Mouse (Mus musculus): ENCODE measurements around the gene Tspan17. TPM values are rescaled to one million over a fixed set of nuclear protein-coding genes. Genes with fewer than 3 reads are reported as not detected.

Tspan17 gene
- polyA plus RNA-seq (2012; rRNA removed), result 10.0 and 12.6 TPM in 2 replicates

DNA sequence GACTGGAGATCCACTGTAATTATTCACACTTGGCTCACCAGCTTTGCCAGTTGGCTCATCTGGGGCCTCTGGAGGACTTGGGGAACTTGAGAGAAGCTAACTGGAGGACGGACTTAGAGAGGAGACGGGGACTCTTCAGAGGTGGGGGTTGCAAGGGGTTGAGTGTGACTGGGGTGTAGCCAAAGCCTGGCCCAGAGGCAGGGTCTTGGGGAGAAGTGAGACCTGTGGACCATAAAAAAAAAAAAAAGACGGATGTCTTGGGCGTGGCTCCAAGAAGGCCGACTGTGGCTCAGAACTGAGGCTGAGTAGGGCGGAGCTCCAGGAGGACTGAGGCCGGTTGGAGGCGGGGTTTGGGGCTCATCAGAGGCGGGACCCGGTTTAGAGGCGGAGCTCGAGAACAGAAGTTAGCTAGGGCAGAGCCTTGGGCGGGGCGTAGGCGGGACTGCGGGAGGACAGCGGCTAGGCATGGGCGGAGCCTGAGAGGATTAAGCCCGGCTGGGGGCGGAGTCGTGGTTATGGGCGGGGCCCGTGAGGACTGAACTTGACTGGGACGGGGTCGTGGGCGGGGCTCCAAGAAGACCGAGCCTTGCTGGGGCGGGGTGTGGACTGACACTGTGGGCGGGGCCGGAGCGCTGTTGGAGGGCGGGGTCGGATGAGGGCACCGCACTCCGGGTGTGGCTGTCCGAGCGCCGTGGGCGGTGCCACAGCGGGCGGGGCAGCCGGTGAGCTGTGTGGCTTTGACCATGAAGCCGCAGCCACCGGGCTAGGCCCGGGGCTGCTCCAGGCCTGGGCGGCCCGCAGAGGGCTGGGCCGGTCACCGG lies at the start of gene Tspan17:
Gene Tspan17, plus strand, starts transcription at position 638 of the 821 bp plus-strand sequence.
- Histone ChIP-seq H3K4me1 (ENCODE audit: control insufficient read depth, insufficient read depth, low read length) (peaks cover 5% of the 10 kb centered on the region; the same call in 1 of the 2 replicates), H3K27me3 (replicated peaks; ENCODE audit: control insufficient read depth, insufficient read depth, low read length) (no peaks in the 10 kb centered on the region), H3K27ac (ENCODE audit: insufficient read depth, low read depth, low read length) (no peak within 1 kb of the TSS), H3K4me3 (ENCODE audit: insufficient read depth, low read depth, low read length) (peak within 1 kb of the TSS; percentile 60), H3K36me3 (ENCODE audit: control insufficient read depth, insufficient read depth, low read length) (no peaks in the 10 kb centered on the region)
- DNase-seq, result peak; percentile 98
- WGBS, result 2% methylated on average over 49 of the region's 49 CpGs
- TF ChIP-seq CTCF (conservative IDR thresholded peaks at IDR 0.05; ENCODE audit: insufficient read depth, insufficient read length, low read depth, low read length) (no peak), POLR2A (IDR thresholded peaks at IDR 0.05; ENCODE audit: low read depth, low read length) (no peak)

- Histone ChIP-seq H3K36me3 (ENCODE audit: control insufficient read depth, insufficient read depth, low read length) (no peaks in the 10 kb centered on the region), H3K27ac (ENCODE audit: insufficient read depth, low read depth, low read length) (no peak overlapping the region), H3K4me3 (ENCODE audit: insufficient read depth, low read depth, low read length) (no peak overlapping the region), H3K27me3 (replicated peaks; ENCODE audit: control insufficient read depth, insufficient read depth, low read length) (no peaks in the 10 kb centered on the region), H3K4me1 (ENCODE audit: control insufficient read depth, insufficient read depth, low read length) (no peaks in the 10 kb centered on the region)
- no peak for DNase-seq
- 37% methylated on average over 6 of the region's 6 CpGs for whole genome bisulfite sequencing
- TF ChIP-seq CTCF (conservative IDR thresholded peaks at IDR 0.05; ENCODE audit: insufficient read depth, insufficient read length, low read depth, low read length) (no peak), POLR2A (IDR thresholded peaks at IDR 0.05; ENCODE audit: low read depth, low read length) (no peak)
These were observed 43.1 kb upstream of the Tspan17 start for GRCm38 (mm10) chr13:54746110-54746509.

GRCm38 (mm10) chr13:54746896-54747295 lies 42.3 kb upstream of the Tspan17 start:
- H3K27ac ChIP-seq (ENCODE audit: insufficient read depth, low read depth, low read length), result no peak overlapping the region
- H3K27me3 ChIP-seq (replicated peaks; ENCODE audit: control insufficient read depth, insufficient read depth, low read length), result no peaks in the 10 kb centered on the region
- H3K36me3 ChIP-seq (ENCODE audit: control insufficient read depth, insufficient read depth, low read length), result no peaks in the 10 kb centered on the region
- H3K4me1 ChIP-seq (ENCODE audit: control insufficient read depth, insufficient read depth, low read length), result no peaks in the 10 kb centered on the region
- no peak for TF ChIP-seq POLR2A (IDR thresholded peaks at IDR 0.05; ENCODE audit: low read depth, low read length)
- TF ChIP-seq CTCF (conservative IDR thresholded peaks at IDR 0.05; ENCODE audit: insufficient read depth, insufficient read length, low read depth, low read length), result no peak
- no peak for DNase-seq
- 43% methylated on average over 10 of the region's 10 CpGs for WGBS
- H3K4me3 ChIP-seq (ENCODE audit: insufficient read depth, low read depth, low read length), result no peak overlapping the region

DNA sequence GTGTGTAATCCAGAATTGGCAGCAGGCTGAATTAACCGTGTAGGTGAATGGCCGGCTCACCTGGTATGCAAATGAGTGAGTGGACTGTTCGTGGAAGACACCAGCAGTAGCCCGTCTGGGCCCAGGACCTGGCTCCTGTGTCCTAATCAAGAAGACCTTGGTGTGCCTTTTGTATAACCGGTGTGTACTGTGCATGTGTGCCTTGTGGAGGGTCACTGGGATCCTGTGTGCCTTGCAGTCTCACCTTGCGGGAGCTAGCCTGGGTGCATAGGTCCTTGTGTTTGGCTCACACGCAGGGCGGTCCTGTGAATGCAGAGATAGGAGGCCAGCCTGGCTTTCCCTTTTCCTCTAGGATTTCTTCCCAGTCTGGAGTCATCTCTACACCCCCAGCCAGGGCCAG lies 41.0 kb upstream of the Tspan17 start:
- Histone ChIP-seq H3K36me3 (ENCODE audit: control insufficient read depth, insufficient read depth, low read length) (no peaks in the 10 kb centered on the region), H3K4me1 (ENCODE audit: control insufficient read depth, insufficient read depth, low read length) (no peaks in the 10 kb centered on the region), H3K27ac (ENCODE audit: insufficient read depth, low read depth, low read length) (no peak overlapping the region), H3K27me3 (replicated peaks; ENCODE audit: control insufficient read depth, insufficient read depth, low read length) (no peaks in the 10 kb centered on the region), H3K4me3 (ENCODE audit: insufficient read depth, low read depth, low read length) (no peak overlapping the region)
- no peak for DNase-seq
- 79% methylated on average over 8 of the region's 8 CpGs for WGBS
- TF ChIP-seq CTCF (conservative IDR thresholded peaks at IDR 0.05; ENCODE audit: insufficient read depth, insufficient read length, low read depth, low read length) (no peak), POLR2A (IDR thresholded peaks at IDR 0.05; ENCODE audit: low read depth, low read length) (no peak)

GRCm38 (mm10) chr13:54748721-54749060 lies 40.5 kb upstream of the Tspan17 start:
- H3K36me3 ChIP-seq (ENCODE audit: control insufficient read depth, insufficient read depth, low read length), result no peaks in the 10 kb centered on the region
- H3K4me1 ChIP-seq (ENCODE audit: control insufficient read depth, insufficient read depth, low read length), result no peaks in the 10 kb centered on the region
- WGBS, result 47% methylated on average over 10 of the region's 10 CpGs
- no peak for DNase-seq
- H3K27me3 ChIP-seq (replicated peaks; ENCODE audit: control insufficient read depth, insufficient read depth, low read length), result no peaks in the 10 kb centered on the region
- no peak for TF ChIP-seq CTCF (conservative IDR thresholded peaks at IDR 0.05; ENCODE audit: insufficient read depth, insufficient read length, low read depth, low read length)
- TF ChIP-seq POLR2A (IDR thresholded peaks at IDR 0.05; ENCODE audit: low read depth, low read length), result no peak
- no peak overlapping the region for H3K27ac ChIP-seq (ENCODE audit: insufficient read depth, low read depth, low read length)
- no peak overlapping the region for H3K4me3 ChIP-seq (ENCODE audit: insufficient read depth, low read depth, low read length)

- WGBS, result 3% methylated on average over 91 of the region's 100 CpGs
- no peak overlapping the region for H3K27ac ChIP-seq (ENCODE audit: insufficient read depth, low read depth, low read length)
- H3K36me3 ChIP-seq (ENCODE audit: control insufficient read depth, insufficient read depth, low read length), result no peaks in the 10 kb centered on the region
- no peak for TF ChIP-seq POLR2A (IDR thresholded peaks at IDR 0.05; ENCODE audit: low read depth, low read length)
- no peak for TF ChIP-seq CTCF (conservative IDR thresholded peaks at IDR 0.05; ENCODE audit: insufficient read depth, insufficient read length, low read depth, low read length)
- no peaks in the 10 kb centered on the region for H3K4me1 ChIP-seq (ENCODE audit: control insufficient read depth, insufficient read depth, low read length)
- DNase-seq, result no peak
- no peaks in the 10 kb centered on the region for H3K27me3 ChIP-seq (replicated peaks; ENCODE audit: control insufficient read depth, insufficient read depth, low read length)
- peak overlapping the region; percentile 17; the same call in 1 of the 2 replicates for H3K4me3 ChIP-seq (ENCODE audit: insufficient read depth, low read depth, low read length)
These were observed 39.9 kb upstream of the Tspan17 start for GRCm38 (mm10) chr13:54749061-54749863.

DNA sequence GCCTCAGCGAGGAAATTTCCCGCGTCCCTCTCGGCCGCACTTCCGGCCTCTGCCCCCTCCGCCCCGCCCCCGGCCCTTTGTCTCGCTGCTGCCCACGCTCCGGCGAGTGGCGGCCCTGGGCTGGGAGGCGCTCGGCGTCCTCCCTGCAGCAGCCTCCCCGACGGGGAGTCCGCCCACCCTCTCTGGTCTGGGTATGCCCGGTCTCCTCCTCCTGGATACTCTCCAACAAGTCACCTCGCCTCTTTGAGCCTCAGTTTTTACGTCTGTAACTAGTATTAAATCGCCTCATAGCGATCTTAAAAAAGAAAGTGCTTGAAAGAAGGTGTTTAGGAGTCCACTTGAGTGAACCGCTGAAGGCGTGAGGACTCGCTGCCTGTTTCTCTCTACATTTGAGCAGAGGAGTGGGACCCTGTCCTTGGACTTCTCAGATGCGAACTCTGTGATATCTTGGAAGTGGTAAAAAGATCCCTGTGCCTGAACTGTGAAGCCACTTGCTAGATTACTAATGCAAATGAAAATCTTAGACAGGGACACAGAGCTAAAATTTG lies 39.2 kb upstream of the Tspan17 start, which contains the start of gene Gprin1:
Gene Gprin1, minus strand, starts transcription at position 11 of the 548 bp plus-strand sequence.
- H3K27me3 ChIP-seq (replicated peaks; ENCODE audit: control insufficient read depth, insufficient read depth, low read length), result no peaks in the 10 kb centered on the region
- WGBS, result 4% methylated on average over 29 of the region's 29 CpGs
- no peak within 1 kb of the TSS for H3K27ac ChIP-seq (ENCODE audit: insufficient read depth, low read depth, low read length)
- H3K4me3 ChIP-seq (ENCODE audit: insufficient read depth, low read depth, low read length), result peak within 1 kb of the TSS; percentile 17; the same call in 1 of the 2 replicates
- H3K4me1 ChIP-seq (ENCODE audit: control insufficient read depth, insufficient read depth, low read length), result no peaks in the 10 kb centered on the region
- DNase-seq, result no peak
- H3K36me3 ChIP-seq (ENCODE audit: control insufficient read depth, insufficient read depth, low read length), result no peaks in the 10 kb centered on the region
- TF ChIP-seq CTCF (conservative IDR thresholded peaks at IDR 0.05; ENCODE audit: insufficient read depth, insufficient read length, low read depth, low read length) (no peak), POLR2A (IDR thresholded peaks at IDR 0.05; ENCODE audit: low read depth, low read length) (no peak)
